Mouse (Mus musculus) small intestine, adult 2 months (tissue): ENCODE measurements at regions not wholly inside any gene's neighbourhood (a gene's known extent, or its start where the extent isn't known, plus 50 kb on each side); places are given as distances from the start of the nearest gene placed in this dataset.

Experiments
- CTCF ChIP-seq: fragments of 200-500 bp; IDR thresholded peaks from 2 replicates; pipeline ENCODE4 v1.5.1; 2012; ENCODE audit warnings: low read depth, mild to moderate bottlenecking, control low read depth, inconsistent platforms, low read length, moderate library complexity, mixed read lengths; ENCODE audit not compliant: insufficient replicate concordance, insufficient read length; ENCODE audit errors: extremely low read depth
- POLR2A ChIP-seq: fragments of 200-500 bp; IDR thresholded peaks from 2 replicates; pipeline ENCODE4 v1.6.1; 2012; ENCODE audit warnings: low read depth, mild to moderate bottlenecking, control low read depth, inconsistent platforms, low read length, moderate library complexity

GRCm38 (mm10) chr17:50410296-50410695 is 98.9 kb upstream of the Plcl2 start:
- TF ChIP-seq CTCF (no peak), POLR2A (no peak)
